Mouse (Mus musculus) cerebellum, adult 9-10 months (tissue): Measurements from ENCODE around the gene Hdac4.

Source experiments
- DNase-seq: peaks from one replicate; pipeline ENCODE4 v3.0.0; 2022

The Hdac4 gene

DNA sequence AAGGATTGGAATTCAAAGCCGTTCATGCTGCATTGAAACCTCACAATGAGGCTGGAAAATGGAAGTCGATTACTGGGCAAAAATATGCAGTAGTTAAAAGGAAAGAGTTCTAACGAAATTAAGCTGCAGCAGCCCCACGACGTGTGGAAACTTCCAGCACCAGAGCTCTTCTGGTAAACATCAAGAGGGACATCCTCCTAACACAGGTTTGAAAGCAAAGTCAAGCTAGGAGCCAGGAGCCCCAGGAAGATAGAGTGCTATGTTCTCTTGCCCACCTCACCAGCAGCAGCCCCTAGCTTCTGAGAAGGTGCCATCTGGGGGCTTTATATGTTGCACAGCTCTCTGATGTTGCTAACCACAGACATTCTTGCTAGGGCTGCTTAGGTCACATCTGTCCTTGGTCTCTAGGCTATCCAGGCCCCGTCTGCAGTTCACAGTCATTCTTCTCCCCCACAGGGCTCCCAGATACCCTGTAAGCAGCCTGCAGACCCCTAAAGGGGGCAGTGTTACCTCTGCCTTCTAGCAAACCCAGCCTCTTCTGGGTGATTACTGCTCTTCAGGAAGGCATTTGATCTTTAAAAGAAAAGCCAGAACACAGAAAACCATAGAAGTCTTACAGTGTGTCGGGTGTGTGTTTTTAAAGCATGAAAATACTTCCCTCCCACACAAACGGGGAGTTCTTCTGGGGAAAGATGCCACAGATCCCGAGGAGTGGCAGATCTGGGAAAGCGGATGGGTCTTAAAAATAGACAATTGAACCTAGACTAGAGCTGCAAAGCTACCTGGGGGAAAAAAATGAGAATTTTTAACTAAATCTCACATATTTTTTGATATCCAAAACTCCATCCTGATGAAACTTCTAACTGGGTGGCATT lies 17.2 kb downstream of the Hdac4 start:
- no peak for DNase-seq

DNA sequence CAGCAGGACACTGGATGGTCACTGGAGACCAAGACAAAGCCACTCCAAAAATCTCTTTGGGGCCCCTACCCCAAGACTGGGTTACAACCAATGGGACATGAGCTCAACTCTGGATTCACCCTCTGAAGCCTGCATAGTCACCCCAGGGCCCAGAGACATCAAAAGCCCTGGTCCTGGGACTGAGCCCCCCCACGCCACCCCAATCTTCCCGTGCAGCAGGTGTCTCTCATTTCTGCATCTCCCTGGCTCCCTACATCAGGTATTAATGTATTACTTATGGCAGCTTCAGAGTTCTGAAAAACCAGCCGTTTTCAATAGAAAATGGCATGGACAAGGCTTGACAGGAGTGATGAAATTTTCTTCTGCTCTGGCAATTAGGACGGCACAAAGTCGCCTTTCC lies 17.9 kb downstream of the Hdac4 start:
- DNase-seq, result no peak

DNA sequence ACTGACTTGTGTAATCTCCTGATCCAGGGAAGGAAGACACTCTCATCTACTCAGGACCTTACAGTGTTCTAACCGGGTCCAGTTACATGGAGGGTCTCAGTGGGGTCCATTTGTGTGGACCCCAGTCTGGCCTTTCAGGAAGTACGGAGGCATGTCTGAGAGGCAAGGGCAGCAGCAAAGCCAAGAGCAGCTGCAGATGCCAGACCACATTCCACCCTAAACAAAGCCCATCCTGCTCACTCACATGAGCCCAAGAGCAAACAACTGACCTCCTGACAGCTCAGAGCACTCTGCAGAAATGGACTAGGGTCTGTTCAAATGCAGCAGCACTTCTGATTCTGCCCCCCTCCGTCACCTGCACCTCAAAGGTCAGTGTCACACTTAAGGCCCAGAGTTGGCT lies 18.3 kb downstream of the Hdac4 start:
- DNase-seq, result no peak

DNA sequence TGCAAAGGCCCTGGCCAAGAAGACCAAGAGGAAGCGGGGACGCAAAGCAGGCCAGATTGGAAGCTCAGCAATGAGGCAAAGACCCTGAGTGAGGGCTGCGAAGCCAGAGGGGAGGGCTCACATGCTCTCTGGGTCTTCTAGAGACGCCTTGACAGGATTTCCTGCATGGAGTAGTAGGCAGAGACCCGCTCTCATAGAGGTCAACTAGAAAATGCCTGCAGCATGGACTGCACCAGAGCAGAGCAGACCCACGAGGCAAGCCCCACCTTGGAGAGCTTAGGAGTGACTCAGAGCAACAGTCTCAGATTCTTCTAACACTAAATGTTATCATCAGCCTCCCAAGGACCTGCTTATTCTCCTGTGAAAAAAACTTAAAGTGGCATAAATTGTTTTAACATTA lies 20.2 kb downstream of the Hdac4 start:
- DNase-seq, result no peak

DNA sequence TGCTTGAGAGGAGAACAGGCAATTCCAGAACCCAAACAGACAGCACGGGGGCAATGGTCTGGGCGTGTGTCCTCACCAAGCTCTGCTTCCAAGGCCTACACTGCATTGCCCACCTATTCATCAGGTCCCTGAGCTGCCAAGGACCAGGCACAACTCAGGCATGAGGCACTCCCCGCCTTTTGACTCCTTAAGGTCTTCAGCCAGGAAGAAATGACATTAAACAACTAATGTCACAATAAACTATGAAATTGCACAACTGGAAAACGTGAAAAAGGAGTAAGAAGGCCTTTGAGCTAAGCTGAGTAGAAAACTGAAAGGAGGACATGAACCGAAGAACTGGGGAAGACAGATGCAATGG lies 20.6 kb downstream of the Hdac4 start:
- no peak for DNase-seq

DNA sequence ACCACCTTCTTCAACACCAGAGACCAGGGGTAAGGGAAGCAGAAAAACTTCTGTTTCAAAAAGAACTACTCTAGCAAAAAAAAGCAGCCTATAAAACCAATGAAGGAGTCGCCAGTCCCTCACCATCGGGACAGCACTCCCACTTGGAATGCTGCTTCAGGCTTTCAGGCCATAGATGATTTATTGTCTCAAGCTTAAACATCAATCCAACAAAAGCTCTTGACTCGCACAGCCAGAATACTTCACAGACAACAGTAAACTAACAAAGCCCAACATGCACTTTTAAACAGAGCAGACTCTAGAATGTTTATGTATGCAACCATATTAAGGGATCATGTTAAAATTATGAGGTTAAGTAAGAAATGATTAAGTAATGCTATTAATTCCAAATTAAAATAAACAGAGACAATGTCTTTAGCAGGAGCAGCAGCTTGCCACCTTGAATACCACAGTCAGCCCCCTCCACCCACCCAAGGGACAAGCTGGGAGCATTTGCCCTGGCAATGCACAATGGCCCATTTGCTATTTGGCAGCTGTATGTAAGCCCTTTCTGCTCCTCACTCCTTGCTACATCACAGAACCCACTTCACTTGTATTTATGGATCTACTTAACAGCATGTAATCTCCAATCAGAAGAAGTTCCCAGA lies 21.1 kb downstream of the Hdac4 start:
- DNase-seq, result no peak

DNA sequence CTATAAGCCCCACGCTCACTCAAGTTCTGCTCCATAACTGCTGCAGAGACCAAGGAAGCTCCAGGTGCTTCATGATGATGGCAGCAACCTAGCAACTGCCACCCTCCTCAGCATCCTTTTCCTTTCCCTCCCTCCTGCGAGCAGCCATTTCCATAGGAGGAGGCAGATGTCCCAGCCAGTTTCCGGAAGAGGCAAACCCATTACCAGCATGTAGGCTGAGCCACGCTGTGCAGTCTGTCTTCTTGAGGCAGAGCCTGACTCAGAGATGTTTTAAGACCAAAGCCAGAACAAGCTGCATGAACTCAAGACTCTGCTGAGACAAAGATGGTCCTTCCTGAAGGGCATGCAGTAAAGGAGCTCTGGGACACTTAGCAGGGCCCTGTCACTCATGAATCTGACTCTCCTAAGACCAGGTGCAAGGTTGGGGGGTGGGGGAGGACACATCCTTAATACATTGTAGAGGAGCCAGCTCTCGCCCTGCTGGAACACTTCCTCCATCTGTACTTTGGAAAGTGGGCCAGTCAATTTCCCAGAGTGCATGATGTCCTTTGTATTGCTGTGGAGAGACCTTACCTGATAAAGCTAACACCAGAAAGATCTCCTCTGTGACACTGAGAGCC lies 24.8 kb downstream of the Hdac4 start:
- peak; percentile 82 for DNase-seq

DNA sequence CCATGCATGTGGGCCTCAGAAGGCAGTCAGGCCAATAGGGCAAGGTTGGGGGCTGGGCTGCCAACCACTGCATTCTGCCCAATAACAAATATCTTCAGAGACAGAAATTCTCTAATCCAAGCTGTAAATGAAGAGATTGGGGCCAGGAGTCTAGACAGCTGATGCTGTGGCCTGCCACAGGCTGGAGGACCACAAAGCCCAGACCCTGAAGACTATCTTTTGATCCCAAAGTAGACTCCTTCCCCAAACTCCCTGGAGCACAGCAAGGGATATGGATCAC lies 25.8 kb downstream of the Hdac4 start:
- no peak for DNase-seq

DNA sequence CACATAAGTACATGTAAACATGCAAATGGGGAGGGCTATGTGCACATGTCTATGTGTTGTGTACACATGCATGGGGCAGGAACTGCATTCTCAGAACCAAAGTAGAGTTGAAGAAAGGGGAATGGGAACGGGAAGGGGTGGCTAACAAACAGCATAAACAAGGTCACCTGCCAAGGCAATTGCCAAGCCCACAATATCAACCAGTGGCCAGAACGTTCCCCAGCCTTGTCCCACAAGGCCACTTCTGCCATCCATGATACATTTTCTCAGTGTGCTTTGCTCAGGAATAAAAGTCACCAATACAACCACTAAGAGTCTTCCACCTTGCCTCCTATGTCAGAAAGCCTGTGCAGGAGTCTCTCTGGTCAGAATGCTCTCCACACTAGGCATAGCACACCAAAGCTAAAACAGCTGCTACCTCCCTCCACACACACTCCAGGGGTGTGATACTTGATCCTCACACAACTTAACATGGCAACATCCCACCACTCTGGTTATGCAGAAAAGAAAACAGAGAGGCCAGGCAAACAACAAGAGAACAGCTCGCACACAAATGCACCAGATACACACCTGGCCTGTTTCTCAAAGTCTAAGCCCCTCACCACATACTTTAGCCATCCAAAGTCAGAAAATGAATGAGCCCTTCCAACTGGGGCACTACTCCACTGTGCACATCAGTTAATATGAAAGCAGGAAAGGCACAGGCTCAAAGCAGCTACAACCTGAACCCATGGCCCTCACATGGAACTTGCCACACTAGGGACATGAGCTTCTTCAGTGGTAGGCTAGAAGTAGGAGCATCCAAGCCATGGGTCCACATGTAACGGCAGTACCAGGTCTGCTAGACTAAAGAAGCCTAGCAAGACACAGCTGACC lies 26.4 kb downstream of the Hdac4 start:
- no peak for DNase-seq

DNA sequence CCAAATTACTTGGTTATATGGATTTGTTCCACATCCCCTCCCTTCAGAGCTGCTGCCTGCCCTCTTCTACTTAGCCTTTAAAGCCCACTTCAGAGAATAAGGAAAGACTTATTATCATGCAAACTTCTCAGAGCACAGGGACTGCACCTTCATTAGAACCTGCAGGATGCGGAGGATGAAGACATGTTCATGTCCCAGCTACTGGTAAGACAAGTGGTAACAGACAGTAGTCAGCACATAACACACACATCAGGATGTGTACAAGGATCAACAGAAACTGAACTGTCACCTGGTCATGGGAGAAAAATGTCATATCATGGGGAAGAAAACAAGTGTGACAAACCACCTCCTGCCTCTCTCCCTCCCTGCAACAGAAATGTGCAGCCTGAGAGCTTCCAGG lies 31.6 kb downstream of the Hdac4 start:
- no peak for DNase-seq

DNA sequence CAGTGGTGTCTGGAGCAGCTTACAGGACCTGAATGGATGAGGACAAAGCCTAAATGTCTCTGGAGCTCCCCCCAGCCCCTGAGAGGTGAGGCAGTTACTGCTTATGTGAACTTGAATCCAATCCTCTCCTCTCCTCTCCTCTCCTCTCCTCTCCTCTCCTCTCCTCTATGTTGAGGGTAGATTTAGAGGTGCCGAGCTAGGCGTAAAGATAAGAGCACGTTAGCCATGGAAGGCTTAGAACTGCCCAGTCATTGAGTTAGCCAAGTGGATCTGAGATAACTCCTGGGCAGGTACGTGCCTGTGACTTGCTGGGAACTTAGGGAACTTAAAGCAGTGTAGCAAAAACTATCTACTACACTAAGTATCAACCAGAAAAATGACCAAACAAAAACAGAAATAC lies 35.7 kb downstream of the Hdac4 start:
- DNase-seq, result no peak

DNA sequence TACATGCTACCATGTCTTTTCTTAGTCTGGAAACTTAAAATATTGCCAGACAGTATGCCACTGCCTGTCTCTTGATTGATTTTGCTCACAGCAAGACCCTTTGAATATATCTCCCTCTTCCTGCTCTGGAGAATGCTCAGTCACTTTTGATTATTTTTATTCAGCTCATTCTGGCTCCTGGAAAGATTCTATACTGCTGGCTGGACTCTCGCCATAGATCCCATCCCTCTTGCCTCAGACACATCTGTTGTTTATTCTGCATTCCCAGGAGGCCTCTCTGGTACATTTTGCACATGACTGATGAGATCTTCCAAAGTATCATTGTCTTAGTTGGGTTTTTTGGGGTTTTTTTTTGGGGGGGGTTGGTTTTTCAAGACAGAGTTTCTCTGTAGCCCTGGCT lies 45.3 kb downstream of the Hdac4 start:
- DNase-seq, result no peak

DNA sequence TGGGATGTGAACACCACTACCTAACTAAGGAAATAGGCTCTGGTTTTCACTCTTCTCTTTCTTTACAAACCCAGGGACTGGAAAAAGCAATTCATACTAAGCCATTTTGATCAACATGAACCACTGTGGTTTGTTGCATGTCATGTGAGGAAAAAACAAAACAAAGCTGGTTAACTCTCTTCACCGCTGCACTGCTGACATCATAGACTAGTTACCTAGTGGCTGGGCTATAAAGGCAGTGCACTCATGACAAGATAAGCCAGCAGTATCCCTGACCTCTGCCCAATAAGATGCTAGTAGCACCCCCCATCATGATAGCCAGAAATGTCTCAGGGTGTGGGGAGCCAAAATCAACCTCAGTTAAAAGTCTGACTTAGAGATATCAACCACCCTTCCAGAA lies 47.0 kb downstream of the Hdac4 start:
- DNase-seq, result no peak

DNA sequence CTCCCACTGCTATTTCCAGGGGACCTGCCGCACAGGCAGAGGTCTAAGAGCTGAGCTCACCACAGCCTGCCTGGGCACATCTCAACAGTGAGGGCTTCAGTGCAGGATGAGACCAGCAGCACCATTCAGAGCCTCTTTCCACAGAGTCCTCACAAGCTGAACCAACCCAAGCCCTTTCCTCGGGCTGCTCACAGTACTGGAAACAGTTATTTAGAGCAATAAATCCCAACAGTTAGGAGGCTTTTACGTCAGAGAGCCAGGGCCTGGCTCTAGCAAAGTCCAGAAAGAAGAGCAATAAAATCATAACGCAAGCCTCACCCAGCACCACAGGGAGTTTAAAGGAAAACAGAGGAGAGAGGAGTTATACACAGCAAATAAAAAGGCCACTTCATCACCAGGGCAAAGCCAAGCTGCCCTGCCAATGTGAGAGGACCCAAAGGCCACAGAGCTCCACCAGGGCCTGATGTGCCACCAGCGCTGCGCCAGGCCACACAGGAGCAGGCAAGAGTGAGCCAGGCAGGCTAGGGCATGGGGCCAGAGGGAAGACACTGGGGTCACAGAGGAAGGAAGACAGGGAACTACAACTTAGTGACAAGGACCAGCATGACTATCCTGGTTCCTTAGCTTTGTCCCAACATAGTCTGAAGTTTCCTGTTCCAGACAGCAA lies 50.5 kb downstream of the Hdac4 start:
- no peak for DNase-seq

DNA sequence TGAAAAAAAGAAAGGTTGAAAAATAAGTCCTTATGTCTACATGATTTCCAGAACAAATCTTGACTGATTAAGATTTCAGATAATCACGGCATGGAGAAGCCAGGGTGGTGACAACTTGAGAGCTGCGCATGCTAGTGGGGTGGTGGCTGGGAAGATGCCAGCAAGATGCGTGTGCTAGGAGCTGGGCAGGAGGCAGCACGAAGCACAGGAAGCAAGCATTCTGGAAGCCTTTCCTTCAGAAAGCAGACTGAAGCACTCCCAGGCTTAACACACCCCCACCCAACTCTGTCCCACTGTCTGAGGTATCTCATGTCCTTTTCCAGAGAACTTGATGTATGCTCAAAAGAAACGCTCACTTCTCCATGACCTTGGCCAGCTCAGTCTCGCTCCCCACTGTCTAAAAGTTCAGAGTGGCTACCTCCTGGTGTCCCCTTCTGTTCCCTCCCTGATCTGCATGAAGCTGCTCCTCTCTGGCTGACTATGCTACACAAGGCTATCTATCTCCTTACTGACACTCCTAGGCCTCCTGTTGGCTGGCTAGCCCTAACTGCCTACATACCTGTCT lies 52.1 kb downstream of the Hdac4 start:
- DNase-seq, result no peak

DNA sequence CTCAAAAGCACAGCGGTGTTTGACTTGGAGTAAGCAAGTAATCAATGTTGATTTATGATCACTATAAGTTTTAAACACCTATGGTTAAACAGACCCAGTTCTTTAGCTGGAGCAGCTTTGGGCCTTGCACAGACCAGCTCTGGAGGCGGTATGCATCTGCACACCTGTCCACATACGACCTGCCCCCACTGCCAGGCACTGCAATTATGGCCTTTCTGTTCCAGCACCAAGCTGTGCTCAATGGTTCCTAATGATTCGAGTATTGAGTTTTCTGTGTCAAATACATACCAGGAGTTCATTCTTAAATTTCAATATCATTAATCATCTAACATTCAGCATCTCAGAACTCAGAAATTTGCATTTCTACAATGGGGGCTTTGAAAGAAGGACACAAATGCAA lies 52.7 kb downstream of the Hdac4 start:
- no peak for DNase-seq

DNA sequence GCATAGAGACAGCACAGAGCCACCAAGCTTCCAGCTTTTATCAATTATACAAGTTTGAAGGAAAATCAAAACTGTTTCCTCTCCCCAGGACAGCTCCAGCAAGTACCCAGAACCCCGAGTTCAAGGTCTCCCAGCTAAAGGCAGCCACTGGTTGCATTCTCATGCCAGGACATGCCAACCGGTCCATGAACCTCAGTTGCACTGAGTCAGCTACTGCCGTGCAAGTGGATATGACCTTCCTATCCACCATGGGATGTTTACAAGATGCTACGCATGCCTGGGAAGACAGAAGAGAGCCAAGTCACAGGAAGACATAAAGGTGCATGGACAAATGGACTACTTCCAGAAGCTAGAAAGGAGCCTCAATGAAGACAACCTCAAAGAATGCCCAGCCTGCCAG lies 56.5 kb downstream of the Hdac4 start:
- DNase-seq, result no peak

DNA sequence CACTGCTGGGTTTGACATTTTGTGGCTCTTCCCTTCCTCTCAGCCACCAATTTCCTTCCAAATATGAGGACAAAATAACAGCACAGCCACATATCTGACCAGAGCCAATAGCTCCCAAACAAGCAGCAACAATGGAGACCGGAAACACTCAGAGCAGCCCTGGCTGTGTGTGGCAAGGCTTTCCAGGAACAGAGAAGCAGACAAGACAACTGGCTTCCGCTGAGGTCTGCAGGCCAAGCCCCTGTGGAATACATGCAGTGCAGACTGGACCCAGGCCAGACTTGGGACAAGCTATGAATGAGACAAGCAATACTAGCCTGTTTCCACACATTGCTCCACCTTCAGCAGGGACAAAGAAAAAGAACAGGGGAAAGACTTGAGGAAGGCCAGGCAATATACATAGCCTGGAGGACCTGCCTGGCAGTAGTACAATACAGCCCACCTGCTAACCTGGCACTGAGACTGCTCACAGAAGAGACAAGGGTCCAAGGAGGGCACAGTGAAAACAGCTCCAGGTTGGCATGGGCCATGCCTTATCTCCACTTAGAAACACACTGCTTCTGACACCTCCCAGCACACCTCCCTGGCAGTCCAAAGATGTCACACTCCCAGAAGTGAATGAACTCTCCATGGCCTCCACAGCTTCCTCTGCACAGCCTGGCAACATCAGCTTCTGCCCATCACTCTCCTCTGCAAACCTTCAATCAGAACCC lies 58.2 kb downstream of the Hdac4 start:
- DNase-seq, result peak; percentile 62

DNA sequence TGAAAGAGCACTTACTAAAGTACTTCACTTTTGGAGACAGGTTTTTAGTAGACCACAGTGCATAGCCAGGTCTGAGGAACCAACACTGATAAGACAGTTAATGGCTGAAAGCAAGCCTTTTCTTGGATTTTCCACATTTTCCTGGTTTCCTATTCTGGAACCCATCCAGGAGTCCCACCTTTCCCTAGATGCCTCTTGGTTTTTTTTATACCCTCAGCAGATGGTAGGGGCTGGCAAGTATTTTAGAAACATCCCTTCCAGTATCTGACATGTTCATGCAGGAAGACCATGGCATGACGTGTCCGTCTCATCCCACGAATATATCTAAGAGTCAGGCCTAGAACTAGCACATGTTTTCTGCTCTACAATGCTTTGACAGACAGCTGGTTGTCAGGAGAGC lies 59.1 kb downstream of the Hdac4 start:
- no peak for DNase-seq

DNA sequence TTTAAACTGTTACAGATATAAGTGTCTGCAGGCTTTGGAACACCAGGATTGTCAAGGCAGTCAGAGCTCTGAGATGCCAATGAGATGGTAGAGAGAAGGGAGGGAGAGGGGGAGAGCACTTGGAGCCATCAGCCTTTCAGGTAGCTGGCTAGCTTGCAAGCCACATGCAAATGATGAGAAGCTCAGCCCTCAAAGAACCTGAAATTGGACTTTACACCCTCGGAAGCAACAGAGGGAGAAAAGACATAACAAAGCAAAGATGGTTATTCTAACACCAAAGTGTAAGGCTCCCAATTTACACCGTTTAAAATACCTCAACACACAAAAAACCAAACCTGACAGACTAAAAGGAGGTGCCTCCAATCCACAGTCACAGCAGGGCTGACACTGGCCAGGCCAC lies 63.3 kb downstream of the Hdac4 start:
- DNase-seq, result no peak

DNA sequence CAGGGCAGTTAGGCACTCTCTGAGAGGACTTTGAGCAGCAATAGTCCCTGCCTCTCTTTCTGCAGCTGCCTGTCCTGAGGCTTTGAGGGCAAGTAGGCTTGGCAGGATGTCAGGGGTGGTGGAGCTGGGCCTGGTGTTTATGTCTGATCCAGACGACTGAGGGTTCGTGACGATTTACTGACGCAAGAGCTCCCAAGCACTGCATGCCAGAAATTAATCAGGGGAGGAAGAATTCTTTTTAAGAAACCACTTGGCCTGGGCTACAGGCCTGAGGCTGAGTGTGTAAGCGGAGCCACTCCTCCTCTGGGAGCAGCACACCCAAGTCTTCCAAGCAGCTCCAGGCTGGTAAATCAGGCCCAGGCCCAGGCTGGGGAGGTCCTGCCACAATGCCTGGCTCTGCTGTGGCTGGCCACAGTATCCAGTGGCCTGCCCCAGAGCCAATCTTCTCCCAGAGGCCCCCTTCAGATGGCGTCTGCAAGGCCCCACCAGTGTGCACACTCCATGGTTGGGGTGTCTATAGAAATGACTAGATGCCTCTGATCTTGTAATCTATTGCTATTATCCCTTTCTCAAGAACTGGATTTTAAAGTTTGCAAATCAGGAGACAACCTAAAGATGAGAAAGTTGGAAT lies 64.9 kb downstream of the Hdac4 start:
- no peak for DNase-seq

DNA sequence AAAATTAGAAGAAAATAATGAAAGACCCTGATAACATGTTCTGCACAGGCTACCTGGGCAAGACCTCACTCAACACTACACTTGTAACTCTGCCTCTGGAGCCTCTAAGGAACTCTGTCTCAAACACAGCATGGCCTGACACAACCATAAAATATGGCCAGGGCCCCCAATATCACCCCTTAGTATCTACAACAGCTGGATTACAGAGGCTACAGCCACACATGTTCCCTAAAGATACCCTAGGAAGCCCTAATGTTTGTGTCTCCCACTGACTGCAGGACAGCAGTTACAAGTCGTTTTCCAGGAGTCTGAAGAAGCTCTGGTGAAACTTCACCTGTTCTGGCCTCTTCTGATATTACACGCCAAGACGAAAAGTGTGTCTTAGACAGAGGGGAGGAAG lies 65.7 kb downstream of the Hdac4 start:
- DNase-seq, result no peak
